Mouse (Mus musculus) testis, adult 2 months (tissue): ENCODE results near the gene Igsf23.

Experiments used
- CTCF ChIP-seq: fragments of 200-500 bp; IDR thresholded peaks from 2 replicates; pipeline ENCODE4 v1.5.1; 2012; ENCODE audit warnings: low read depth, mild to moderate bottlenecking, inconsistent platforms, low read length, moderate library complexity; ENCODE audit not compliant: control insufficient read depth, insufficient read depth, insufficient replicate concordance
- POLR2A ChIP-seq: fragments of 200-500 bp; IDR thresholded peaks from 2 replicates; pipeline ENCODE4 v1.6.1; 2012; ENCODE audit warnings: low read depth, mild to moderate bottlenecking, inconsistent platforms, low read length, moderate library complexity; ENCODE audit not compliant: control insufficient read depth

GRCm38 (mm10) chr7:19964985-19965579 is 14.5 kb upstream of the Igsf23 start, which contains the start of gene Ceacam20:
- TF ChIP-seq POLR2A (no peak), CTCF (no peak)
